In genomic region chr1:179198517-179199200, GRCm38 (mm10) we compare ENCODE assay signal across 15 mouse cellular contexts.
DNase-seq lines count a peak whose midpoint lies in the region; ATAC-seq and TF ChIP-seq lines count a peak whose summit lies in the region.
"Had no signal": no experiment of that assay in that cellular context is flagged by ENCODE, and none has a peak within 500 bp of the region (broad histone marks: within the 10 kb centered on the region; RNA-seq: fewer than 3 reads in every experiment).

No protein-coding gene starts in this region.

- H3K9me3 ChIP-seq in kidney, embryonic 15.5 days (replicated peaks): no peaks in the 10 kb centered on the region
- H3K9me3 ChIP-seq in limb, embryonic 12.5 days: no peaks in the 10 kb centered on the region

- peak; percentile 25 for DNase-seq in adrenal gland, postnatal 14 days
- no peak for DNase-seq in adrenal gland, postnatal 4 days (ENCODE audit: low spot score in 2 of 2)
- no peak for DNase-seq in kidney, postnatal 36 days
- DNase-seq in WW6 (ENCODE audit: low read depth, low spot score): peak; percentile 53
- no peak for DNase-seq in gastrocnemius, adult 2 months
- DNase-seq: cerebellum, postnatal 10 days; forebrain, postnatal 0 days; kidney, adult 9 months; lung, postnatal 10 days; right cerebral cortex, postnatal 4 days had no signal

- H3K4me3 ChIP-seq in kidney, embryonic 15.5 days (replicated peaks): no peak overlapping the region
- no peak overlapping the region for H3K4me3 ChIP-seq in limb, embryonic 12.5 days (replicated peaks)
- no peak overlapping the region for H3K4me3 ChIP-seq in gastrocnemius, adult 2 months
- H3K4me3 ChIP-seq: left cerebral cortex, adult 2 months had no signal

- H3K4me1 ChIP-seq in kidney, embryonic 15.5 days: peaks cover 27% of the 10 kb centered on the region
- H3K4me1 ChIP-seq in limb, embryonic 12.5 days (replicated peaks): peaks cover 51% of the 10 kb centered on the region

- H3K27me3 ChIP-seq in kidney, embryonic 15.5 days: no peaks in the 10 kb centered on the region
- H3K27me3 ChIP-seq in limb, embryonic 12.5 days: no peaks in the 10 kb centered on the region

- TF ChIP-seq CTCF in gastrocnemius, adult 2 months (IDR thresholded peaks at IDR 0.05): no peak

- H3K27ac ChIP-seq in kidney, embryonic 15.5 days: peak overlapping the region; percentile 84
- H3K27ac ChIP-seq in limb, embryonic 12.5 days: peak overlapping the region; percentile 83
- no peak overlapping the region for H3K27ac ChIP-seq in gastrocnemius, adult 2 months
- H3K27ac ChIP-seq: left cerebral cortex, adult 2 months had no signal

- intact Hi-C loops in gastrocnemius, adult 2 months (cut with DNase I): no loop called here

- WGBS in kidney, embryonic 15.5 days: 82% methylated on average over 9 of the region's 9 CpGs
- WGBS in limb, embryonic 12.5 days: 49% methylated on average over 9 of the region's 9 CpGs

- no peak for ATAC-seq in kidney, embryonic 15.5 days (replicated peaks; ENCODE audit: low FRiP score)
- ATAC-seq in limb, embryonic 12.5 days (ENCODE audit: insufficient number of reproducible peaks, insufficient read depth, low FRiP score, low TSS enrichment, low read depth): peak; percentile 69; the same call in 1 of the 2 replicates
- ATAC-seq in erythroblast, adult 5-6 weeks (replicated peaks; ENCODE audit: low FRiP score, poor library complexity, severe bottlenecking): no peak
- ATAC-seq: forebrain, postnatal 0 days; midbrain, embryonic 16.5 days had no signal

- H3K9ac ChIP-seq in kidney, embryonic 15.5 days: no peak overlapping the region
- H3K9ac ChIP-seq in limb, embryonic 12.5 days (replicated peaks): no peak overlapping the region
- H3K9ac ChIP-seq: forebrain, postnatal 0 days had no signal

- H3K36me3 ChIP-seq in kidney, embryonic 15.5 days: no peaks in the 10 kb centered on the region
- H3K36me3 ChIP-seq in limb, embryonic 12.5 days: no peaks in the 10 kb centered on the region

- no peak overlapping the region for H3K4me2 ChIP-seq in kidney, embryonic 15.5 days
- 0 out of 2 replicates have a peak overlapping the region, but pooled peaks have one; percentile 19 for H3K4me2 ChIP-seq in limb, embryonic 12.5 days

Comparison
In these comparisons a context has a peak if more than half of its experiments do, and no peak if none do; other contexts are left out.
1. DNase-seq: peak in adrenal gland, postnatal 14 days (single experiment) and WW6 (single experiment); none in adrenal gland, postnatal 4 days (0 of 2), kidney, postnatal 36 days (0 of 2) and gastrocnemius, adult 2 months (single experiment).